30 mouse cellular contexts compared by ENCODE assay signal in genomic region chr3:15345606-15346005, GRCm38 (mm10). TPM values are rescaled to one million over a fixed set of nuclear protein-coding genes. Genes with fewer than 3 reads are reported as not detected.
"Had no signal": no experiment of that assay in that cellular context is flagged by ENCODE, and none has a peak within 500 bp of the region (broad histone marks: within the 10 kb centered on the region; RNA-seq: fewer than 3 reads in every experiment).

No protein-coding gene starts in this region.

RNA-seq across cellular contexts. Expression of gene Gm9733, which starts 13.5 kb away (rescaled TPM):
- total RNA-seq: common myeloid progenitor, adult 5-6 weeks; forebrain, postnatal 0 days; gastrocnemius, adult 18-20 months; gastrocnemius, adult 2 months; gastrocnemius, adult 8-10 months; gastrocnemius, postnatal 10 days; gastrocnemius, postnatal 14 days; gastrocnemius, postnatal 25 days; gastrocnemius, postnatal 36 days; gastrocnemius, postnatal 4 days; heart, adult 18-20 months; heart, adult 2 months; heart, adult 8-10 months had no signal
- polyA plus RNA-seq: cortical plate, adult 2 months; embryonic facial prominence, embryonic 10.5 days; embryonic facial prominence, embryonic 11.5 days; embryonic facial prominence, embryonic 12.5 days; embryonic facial prominence, embryonic 13.5 days; embryonic facial prominence, embryonic 14.5 days; embryonic facial prominence, embryonic 15.5 days; erythroblast, embryonic 14.5 days; forebrain, embryonic 10.5 days; forebrain, embryonic 11.5 days; forebrain, embryonic 12.5 days; forebrain, embryonic 13.5 days; forebrain, embryonic 14.5 days; forebrain, embryonic 15.5 days; forebrain, embryonic 16.5 days; forebrain, postnatal 0 days; frontal cortex, adult 2 months; gonadal fat pad, adult 2 months had no signal
